Mouse (Mus musculus) CH12.LX (cell line): Measurements from ENCODE around the gene Fam163b.

Source experiments
- CTCF ChIP-seq, 2 experiments: IDR thresholded peaks in 1 of 2; conservative IDR thresholded peaks in 1 of 2; 2 replicates each; pipeline ENCODE4 v1.5.1; 2011 to 2012; ENCODE audit warnings: low read depth in 2 of 2, low read length in 2 of 2, improper control_type of control experiment in 1 of 2, inconsistent platforms in 1 of 2, mild to moderate bottlenecking in 1 of 2, moderate library complexity in 1 of 2
- MAX ChIP-seq: IDR thresholded peaks from 2 replicates; pipeline ENCODE4 v1.6.1; 2011; ENCODE audit warnings: low read length, improper control_type of control experiment
- POLR2A ChIP-seq: IDR thresholded peaks from 2 replicates; pipeline ENCODE4 v1.6.1; 2011; ENCODE audit warnings: low read depth, mild to moderate bottlenecking, improper control_type of control experiment, low read length

- TF ChIP-seq CTCF (conservative IDR thresholded peaks at IDR 0.05 in 1 of 2, IDR thresholded peaks at IDR 0.05 in 1 of 2; ENCODE audit: low read depth in 2 of 2, low read length in 2 of 2) (no peak), POLR2A (no peak), MAX (no peak)
Measured at GRCm38 (mm10) chr2:27141950-27142693, at the start of gene Fam163b.
